Mouse (Mus musculus): ENCODE measurements at regions not wholly inside any gene's neighbourhood (a gene's known extent, or its start where the extent isn't known, plus 50 kb on each side); places are given as distances from the start of the nearest gene placed in this dataset.
A peak's percentile ranks its signal among the peaks of the same experiment; 100 is the strongest.

GRCm38 (mm10) chr13:110542303-110543065 is 147.6 kb downstream of the Plk2 start:
- DNase-seq (ENCODE audit: extremely low read depth): no peak
- dilution Hi-C loops (cut with MboI; ENCODE audit: extremely low pct_ligation_motif_present, extremely low pct_unique_long_range_greater_than_20kb, low sequenced_read_pairs): no loop called here
- Histone ChIP-seq H3K27ac (ENCODE audit: insufficient read depth, low read depth) (no peak overlapping the region), H3K79me2 (replicated peaks; ENCODE audit: control insufficient read depth, extremely low read depth, insufficient read depth, poor library complexity, severe bottlenecking) (no peaks in the 10 kb centered on the region), H3K4me3 (replicated peaks in 1 of 3; ENCODE audit: low read depth in 2 of 3, low read length in 2 of 3, poor library complexity in 1 of 3) (no peak overlapping the region), H3K4me2 (ENCODE audit: insufficient read depth, low read depth, poor library complexity, severe bottlenecking) (no peak overlapping the region), H3K4me1 (ENCODE audit: control insufficient read depth in 1 of 2, insufficient read depth in 2 of 2) (peaks cover 16 to 39% of the 10 kb centered on the region in 2 experiments), H3K27me3 (replicated peaks) (no peaks in the 10 kb centered on the region), H3K9ac (ENCODE audit: insufficient read depth, low read depth) (no peak overlapping the region), H3K9me3 (replicated peaks; ENCODE audit: low read length) (no peaks in the 10 kb centered on the region), H3K36me3 (replicated peaks in 1 of 2; ENCODE audit: control insufficient read depth in 1 of 2, insufficient read depth in 1 of 2, low read length in 1 of 2) (no peaks in the 10 kb centered on the region)
- TF ChIP-seq RCOR1 (conservative IDR thresholded peaks at IDR 0.05; ENCODE audit: low read depth, low read length) (no peak), SIN3A (IDR thresholded peaks at IDR 0.05; ENCODE audit: low read length) (no peak)
- in situ Hi-C loops (cut with MboI; ENCODE audit: low pct_ligation_motif_present, low pct_unique_long_range_greater_than_20kb, low sequenced_read_pairs): no loop called here

- dilution Hi-C loops (cut with MboI; ENCODE audit: extremely low pct_ligation_motif_present, extremely low pct_unique_long_range_greater_than_20kb, low sequenced_read_pairs) (no loop called here), in situ Hi-C loops (cut with MboI; ENCODE audit: low pct_ligation_motif_present, low pct_unique_long_range_greater_than_20kb, low sequenced_read_pairs) (no loop called here)
- H3K36me3 ChIP-seq (replicated peaks in 1 of 2; ENCODE audit: control insufficient read depth in 1 of 2, insufficient read depth in 1 of 2, low read length in 1 of 2): no peaks in the 10 kb centered on the region
- no peak overlapping the region for H3K9ac ChIP-seq (ENCODE audit: insufficient read depth, low read depth)
- no peak overlapping the region for H3K4me3 ChIP-seq (replicated peaks in 1 of 3; ENCODE audit: low read depth in 2 of 3, low read length in 2 of 3, poor library complexity in 1 of 3)
- no peaks in the 10 kb centered on the region for H3K9me3 ChIP-seq (replicated peaks; ENCODE audit: low read length)
- H3K79me2 ChIP-seq (replicated peaks; ENCODE audit: control insufficient read depth, extremely low read depth, insufficient read depth, poor library complexity, severe bottlenecking): no peaks in the 10 kb centered on the region
- no peak for TF ChIP-seq TBP (conservative IDR thresholded peaks at IDR 0.05; ENCODE audit: low read depth, low read length)
- peak; percentile 66 for TF ChIP-seq MEF2A (IDR thresholded peaks at IDR 0.05; ENCODE audit: borderline replicate concordance, low read depth, low read length)
- no peak for TF ChIP-seq POLR2A (IDR thresholded peaks at IDR 0.05; ENCODE audit: low read depth, low read length)
- no peak for TF ChIP-seq MYC (IDR thresholded peaks at IDR 0.05; ENCODE audit: low read depth, low read length)
- no peak for TF ChIP-seq TCF12 (IDR thresholded peaks at IDR 0.05; ENCODE audit: low read depth, low read length)
- no peaks in the 10 kb centered on the region for H3K27me3 ChIP-seq (replicated peaks)
- H3K4me2 ChIP-seq (ENCODE audit: insufficient read depth, low read depth, poor library complexity, severe bottlenecking): peak overlapping the region; percentile 29; the same call in 1 of the 2 replicates
- peaks cover 21 to 46% of the 10 kb centered on the region in 2 experiments for H3K4me1 ChIP-seq (ENCODE audit: control insufficient read depth in 1 of 2, insufficient read depth in 2 of 2)
- no peak overlapping the region; the same call in 1 of the 2 replicates for H3K27ac ChIP-seq (ENCODE audit: insufficient read depth, low read depth)
- DNase-seq (ENCODE audit: extremely low read depth): no peak
Observed at GRCm38 (mm10) chr13:110545454-110545853, 150.6 kb downstream of the Plk2 start.

GRCm38 (mm10) chr13:110555529-110556319 is 160.9 kb downstream of the Plk2 start:
- Histone ChIP-seq H3K36me3 (replicated peaks in 1 of 2; ENCODE audit: control insufficient read depth in 1 of 2, insufficient read depth in 1 of 2, low read length in 1 of 2) (peaks cover 0 to 3% of the 10 kb centered on the region in 2 experiments), H3K4me2 (ENCODE audit: insufficient read depth, low read depth, poor library complexity, severe bottlenecking) (peak overlapping the region; percentile 71), H3K27me3 (replicated peaks) (no peaks in the 10 kb centered on the region), H3K4me3 (replicated peaks in 1 of 3; ENCODE audit: low read depth in 2 of 3, low read length in 2 of 3, poor library complexity in 1 of 3) (peak overlapping the region in 1 of 3 experiments; percentile 36), H3K27ac (ENCODE audit: insufficient read depth, low read depth) (no peak overlapping the region), H3K4me1 (ENCODE audit: control insufficient read depth in 1 of 2, insufficient read depth in 2 of 2) (peaks cover 13 to 28% of the 10 kb centered on the region in 2 experiments), H3K9ac (ENCODE audit: insufficient read depth, low read depth) (peak overlapping the region; percentile 69), H3K79me2 (replicated peaks; ENCODE audit: control insufficient read depth, extremely low read depth, insufficient read depth, poor library complexity, severe bottlenecking) (no peaks in the 10 kb centered on the region), H3K9me3 (replicated peaks; ENCODE audit: low read length) (no peaks in the 10 kb centered on the region)
- in situ Hi-C loops (cut with MboI; ENCODE audit: low pct_ligation_motif_present, low pct_unique_long_range_greater_than_20kb, low sequenced_read_pairs): loop anchor here (25.0 kb wide), 1 partner anchor 407 kb away; no protein-coding TSS in a partner anchor
- DNase-seq (ENCODE audit: extremely low read depth): peak; percentile 62
- dilution Hi-C loops (cut with MboI; ENCODE audit: extremely low pct_ligation_motif_present, extremely low pct_unique_long_range_greater_than_20kb, low sequenced_read_pairs): no loop called here
- peak; percentile 37; the same call in 1 of the 2 replicates for TF ChIP-seq IRF4 (IDR thresholded peaks at IDR 0.05; ENCODE audit: low read depth, low read length)
- TF ChIP-seq HCFC1 (IDR thresholded peaks at IDR 0.05; ENCODE audit: low read depth, low read length): no peak
- TF ChIP-seq NELFE (IDR thresholded peaks at IDR 0.05; ENCODE audit: low read depth, low read length): 0 out of 2 replicates have a peak, but pooled peaks have one; percentile 40
- 0 out of 2 replicates have a peak, but pooled peaks have one; percentile 57 for TF ChIP-seq E2F4 (IDR thresholded peaks at IDR 0.05; ENCODE audit: insufficient replicate concordance, low read depth, low read length)
- no peak for TF ChIP-seq ZNF384 (IDR thresholded peaks at IDR 0.05; ENCODE audit: low read depth, low read length)
- peak; percentile 75 for TF ChIP-seq ETS1 (conservative IDR thresholded peaks at IDR 0.05; ENCODE audit: low read depth, low read length)
- TF ChIP-seq MAFK (IDR thresholded peaks at IDR 0.05; ENCODE audit: insufficient replicate concordance, low read length): no peak
- TF ChIP-seq KAT2A (IDR thresholded peaks at IDR 0.05; ENCODE audit: insufficient replicate concordance, low read length): no peak
- peak; percentile 35; the same call in 1 of the 2 replicates for TF ChIP-seq POLR2A (IDR thresholded peaks at IDR 0.05; ENCODE audit: low read depth, low read length)
- no peak; the same call in none of the 2 replicates for TF ChIP-seq CHD1 (IDR thresholded peaks at IDR 0.05; ENCODE audit: low read depth, low read length)
- TF ChIP-seq SIN3A (IDR thresholded peaks at IDR 0.05; ENCODE audit: low read length): peak; percentile 63
- peak; percentile 64 for TF ChIP-seq EP300 (IDR thresholded peaks at IDR 0.05; ENCODE audit: low read length)
- no peak for TF ChIP-seq USF2 (conservative IDR thresholded peaks at IDR 0.05; ENCODE audit: low read depth, low read length)
- no peak for TF ChIP-seq MAZ (IDR thresholded peaks at IDR 0.05; ENCODE audit: low read depth, low read length)
- no peak for TF ChIP-seq SMC3 (IDR thresholded peaks at IDR 0.05; ENCODE audit: low read depth, low read length)
- TF ChIP-seq PAX5 (IDR thresholded peaks at IDR 0.05; ENCODE audit: low read length): no peak
- no peak for TF ChIP-seq NRF1 (IDR thresholded peaks at IDR 0.05; ENCODE audit: low read depth, low read length)

All from CH12.LX (cell line).